9 mouse cellular contexts compared by ENCODE assay signal in the genomic region with DNA sequence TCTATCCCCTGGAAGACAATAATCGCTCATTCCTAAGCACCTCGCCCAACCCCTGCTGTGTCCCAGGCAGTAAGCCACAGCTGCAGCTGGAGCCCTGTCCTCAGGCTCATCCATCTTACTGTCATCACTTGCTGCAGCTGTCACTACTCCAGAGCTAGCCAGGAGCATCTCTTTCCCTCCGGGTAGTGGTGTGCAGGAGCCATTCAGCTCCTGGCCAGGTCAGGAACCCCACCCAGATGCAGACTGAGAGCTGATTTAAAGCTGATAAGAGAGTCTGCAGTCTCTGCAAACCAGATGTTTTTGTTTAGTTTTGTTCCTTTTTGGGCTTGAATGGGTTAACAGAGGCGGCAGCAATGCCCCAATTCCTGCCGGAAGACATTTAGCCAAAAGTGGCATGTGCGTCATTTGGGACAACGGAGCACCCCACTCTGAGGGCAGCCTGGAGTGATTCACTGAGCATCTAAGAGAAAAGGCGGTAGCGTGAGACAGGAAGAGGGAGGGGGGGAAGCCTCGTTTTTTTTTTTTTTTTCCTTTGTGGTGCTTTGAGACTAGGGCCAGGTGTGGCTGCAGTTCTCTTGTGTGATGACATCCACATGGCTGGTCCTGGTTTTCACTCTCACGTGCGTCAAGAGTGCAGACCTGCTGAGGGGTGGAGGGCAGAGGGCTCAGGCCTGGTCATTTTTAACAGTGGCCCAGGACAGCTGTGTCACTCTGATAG. TPM values are rescaled to one million over a fixed set of nuclear protein-coding genes. Genes with fewer than 3 reads are reported as not detected.
A peak's percentile ranks its signal among the peaks of the same experiment; 100 is the strongest.
DNase-seq lines count a peak whose midpoint lies in the region; ATAC-seq and TF ChIP-seq lines count a peak whose summit lies in the region.
"Had no signal": no experiment of that assay in that cellular context is flagged by ENCODE, and none has a peak within 500 bp of the region (broad histone marks: within the 10 kb centered on the region; RNA-seq: fewer than 3 reads in every experiment).

No protein-coding gene starts in this region.

- no peak for TF ChIP-seq POLR2A in lung, adult 2 months (IDR thresholded peaks at IDR 0.05; ENCODE audit: borderline replicate concordance, extremely low read depth, low read depth, low read length)

- TF ChIP-seq CTCF in lung, postnatal 0 days (IDR thresholded peaks at IDR 0.05): no peak
- no peak for TF ChIP-seq CTCF in lung, adult 2 months (IDR thresholded peaks at IDR 0.05; ENCODE audit: insufficient read depth, low read length)

- H3K4me1 ChIP-seq in lung, postnatal 0 days (ENCODE audit: insufficient read depth, low read depth, low read length): 0 out of 2 replicates have a peak, but pooled peaks cover 4% of the 10 kb centered on the region
- H3K4me1 ChIP-seq in lung, adult 2 months (ENCODE audit: control insufficient read depth, insufficient read depth, low read length): no peaks in the 10 kb centered on the region

- no peaks in the 10 kb centered on the region for H3K36me3 ChIP-seq in lung, postnatal 0 days (ENCODE audit: insufficient read depth, low read length)
- H3K36me3 ChIP-seq: G1E had no signal

- no peak overlapping the region for H3K9ac ChIP-seq in lung, postnatal 0 days (replicated peaks; ENCODE audit: low read depth)

- intact Hi-C loops in gastrocnemius, postnatal 36 days (cut with DNase I): no loop called here

- no peak overlapping the region for H3K27ac ChIP-seq in lung, postnatal 0 days (ENCODE audit: low read length)

- no peaks in the 10 kb centered on the region for H3K9me3 ChIP-seq in lung, postnatal 0 days (ENCODE audit: low read length)
- H3K9me3 ChIP-seq: G1E had no signal

- peak; percentile 63 for ATAC-seq in lung, postnatal 0 days

- no peak overlapping the region for H3K4me3 ChIP-seq in lung, postnatal 0 days (ENCODE audit: low read depth, low read length)
- H3K4me3 ChIP-seq in lung, adult 2 months (replicated peaks; ENCODE audit: extremely low read depth, low read depth, low read length): no peak overlapping the region

- DNase-seq in adrenal gland, adult 8-10 months: peak; percentile 53
- no peak for DNase-seq in adrenal gland, postnatal 4 days (ENCODE audit: low spot score in 2 of 2)
- peak; percentile 39 for DNase-seq in lung, postnatal 0 days (ENCODE audit: low spot score)
- DNase-seq in lung, adult 2 months: no peak
- DNase-seq in gastrocnemius, postnatal 36 days: peak; percentile 43 to 50
- peak; percentile 23 for DNase-seq in lung, postnatal 36 days
- DNase-seq in thymus, postnatal 4 days: peak; percentile 65
- no peak for DNase-seq in kidney, adult 11 months

- no peak overlapping the region for H3K4me2 ChIP-seq in lung, postnatal 0 days (replicated peaks; ENCODE audit: low read depth, low read length)

- WGBS in lung, postnatal 0 days: 10% methylated on average over 11 of the region's 12 CpGs
- WGBS in lung, adult 2 months: 12% methylated on average over 12 of the region's 12 CpGs

- TF ChIP-seq EP300 in lung, postnatal 0 days (IDR thresholded peaks at IDR 0.05): no peak

- H3K27me3 ChIP-seq in lung, postnatal 0 days (replicated peaks; ENCODE audit: insufficient read depth, low read length): no peaks in the 10 kb centered on the region

RNA-seq across cellular contexts. Expression of a gene that starts 33.2 kb away (rescaled TPM):
- 1 to 10 TPM; 1.5 to 3.7 (median 2.8) TPM for total RNA-seq in adrenal gland, adult 8-10 months (2022)
- 1 to 10 TPM; 1.1 to 3.9 TPM for total RNA-seq in adrenal gland, postnatal 4 days (2021)
- polyA plus RNA-seq in lung, postnatal 0 days (2015; fragmentation: Nextera tagmentation; extraction: Ambion mirVana): 0.24 and 0.32 TPM in 2 replicates
- polyA plus RNA-seq in lung, adult 2 months (2012; rRNA removed): 0.08 and 0.11 TPM in 2 replicates
- total RNA-seq in gastrocnemius, postnatal 36 days (2021): under 1 TPM in 1 of 2 experiments, not detected in 1; 0.20 TPM
- polyA plus RNA-seq: G1E had no signal

Comparison
In these comparisons a context has a peak if more than half of its experiments do, and no peak if none do; other contexts are left out.
1. DNase-seq: peak in adrenal gland, adult 8-10 months (single experiment), lung, postnatal 0 days (single experiment), gastrocnemius, postnatal 36 days (2 of 2), lung, postnatal 36 days (single experiment) and thymus, postnatal 4 days (single experiment); none in adrenal gland, postnatal 4 days (0 of 2), lung, adult 2 months (single experiment) and kidney, adult 11 months (single experiment).